Mouse (Mus musculus) spleen, adult 18-20 months (tissue): ENCODE results near the gene Oxct1.

Experiments
- DNase-seq, 2 experiments: peaks; one replicate each; pipeline ENCODE4 v3.0.0; 2022; ENCODE audit warnings: mixed read lengths in 2 of 2

Gene Oxct1

GRCm38 (mm10) chr15:4138524-4138923 lies 112.3 kb downstream of the Oxct1 start:
- no peak for DNase-seq

- DNase-seq = no peak
Observed at GRCm38 (mm10) chr15:4139516-4139915, 113.3 kb downstream of the Oxct1 start.

GRCm38 (mm10) chr15:4145352-4145751 lies 119.2 kb downstream of the Oxct1 start:
- no peak for DNase-seq

DNA sequence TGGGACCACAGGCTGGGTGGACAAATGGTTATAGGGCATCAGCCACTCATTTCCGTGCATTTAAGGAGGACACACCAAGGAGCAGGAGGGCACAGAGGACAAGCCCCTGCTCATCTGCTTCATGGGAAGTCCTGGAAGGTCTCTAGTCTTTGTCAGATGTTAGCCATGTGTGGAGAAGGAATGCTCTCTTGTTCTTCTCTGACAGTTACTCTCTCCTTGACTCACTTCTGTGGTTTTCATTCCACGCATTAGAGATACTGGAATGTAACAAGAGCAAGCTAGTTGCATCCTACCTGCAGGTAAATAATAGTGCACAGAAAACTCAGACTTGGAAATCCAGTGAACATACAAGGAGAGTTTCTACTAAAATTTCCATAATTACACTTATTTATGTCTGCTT lies 121.5 kb downstream of the Oxct1 start:
- DNase-seq = no peak

- no peak for DNase-seq
Observed at GRCm38 (mm10) chr15:4148649-4149389, 122.6 kb downstream of the Oxct1 start.

DNA sequence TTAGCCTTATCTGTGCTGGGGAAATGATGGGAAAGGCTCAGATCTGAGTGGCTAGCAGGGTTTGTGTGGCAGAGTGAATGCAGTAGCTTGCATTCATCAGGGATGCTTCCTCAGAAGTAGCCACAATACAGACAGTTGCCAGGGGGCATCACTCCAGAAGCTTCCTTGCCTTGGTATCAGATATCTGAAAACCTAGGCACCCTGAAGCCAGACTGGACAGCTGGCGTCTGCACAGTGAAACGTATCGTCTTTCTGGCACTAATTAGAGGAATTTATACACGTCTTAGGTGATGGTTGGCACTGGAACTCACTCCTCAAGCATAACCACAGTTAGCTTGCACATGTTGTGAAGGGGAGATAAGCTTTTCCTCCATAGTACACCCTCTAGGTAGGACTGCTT lies 128.5 kb downstream of the Oxct1 start:
- DNase-seq = no peak

DNA sequence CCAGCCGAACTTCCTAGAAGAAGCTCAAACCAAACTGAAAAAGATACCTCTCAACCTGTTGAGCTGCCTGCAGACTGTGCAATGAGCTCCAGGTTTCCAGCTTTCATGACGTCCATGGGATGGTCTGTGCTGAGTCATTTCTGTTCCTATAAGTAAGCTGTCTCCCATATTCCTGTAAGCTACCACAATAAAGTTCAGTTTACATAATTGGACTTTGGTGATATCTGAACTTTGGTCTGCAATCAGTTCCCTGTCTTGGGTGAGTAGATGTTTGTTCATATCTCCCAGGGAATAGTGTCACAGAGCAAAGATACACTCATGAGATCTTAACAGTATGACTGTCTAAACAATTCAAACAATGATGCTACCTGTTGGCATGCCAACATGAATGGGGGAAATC lies 141.8 kb downstream of the Oxct1 start:
- DNase-seq = no peak

DNA sequence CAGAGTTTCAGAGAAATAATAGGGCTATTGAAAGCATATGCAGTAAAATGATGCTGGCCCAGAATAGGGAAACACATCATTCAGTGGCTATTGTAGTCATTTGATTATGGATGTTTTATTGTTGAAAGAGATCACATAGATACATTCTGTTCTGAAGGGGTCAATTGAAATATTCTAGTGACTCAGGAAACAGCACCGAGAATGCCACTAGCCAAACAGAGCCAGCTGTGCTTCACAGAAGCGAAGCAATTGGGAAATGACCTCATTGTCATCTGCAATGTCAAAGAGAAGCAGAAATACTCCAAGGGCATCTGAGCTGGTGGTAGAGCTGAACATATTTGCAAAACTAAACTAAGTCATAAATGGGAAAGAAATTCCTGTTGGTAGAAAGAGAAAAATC lies 145.4 kb downstream of the Oxct1 start:
- no peak for DNase-seq

DNA sequence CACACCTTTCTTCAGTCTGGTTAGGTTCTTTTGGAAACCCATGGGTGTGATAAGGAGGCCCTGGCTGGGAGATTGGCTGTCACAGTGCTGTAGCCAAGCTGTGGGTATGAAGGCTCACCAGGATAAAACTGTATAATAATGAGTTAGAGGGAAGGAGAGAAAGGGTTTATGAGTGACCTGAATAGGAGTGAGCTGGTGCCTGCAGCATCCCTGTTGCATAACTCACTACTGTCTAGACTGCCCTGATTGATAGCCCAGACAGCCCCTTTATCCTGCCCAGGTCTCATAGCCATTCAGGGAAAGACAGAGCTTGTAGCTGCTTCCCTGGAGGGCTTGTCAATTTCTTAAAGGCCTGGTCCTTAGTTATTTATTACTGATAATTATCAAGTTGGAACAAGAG lies 171.7 kb downstream of the Oxct1 start:
- DNase-seq = no peak
